Mouse (Mus musculus) frontal cortex, postnatal 25 days (tissue): ENCODE data around the gene Grid1.

Source experiments
- DNase-seq, 2 experiments: peaks; one replicate each; pipeline ENCODE4 v3.0.0; 2022; ENCODE audit warnings: low spot score in 2 of 2

The Grid1 gene

GRCm38 (mm10) chr14:34837145-34837544 lies 17.2 kb downstream of the Grid1 start:
- no peak for DNase-seq

DNA sequence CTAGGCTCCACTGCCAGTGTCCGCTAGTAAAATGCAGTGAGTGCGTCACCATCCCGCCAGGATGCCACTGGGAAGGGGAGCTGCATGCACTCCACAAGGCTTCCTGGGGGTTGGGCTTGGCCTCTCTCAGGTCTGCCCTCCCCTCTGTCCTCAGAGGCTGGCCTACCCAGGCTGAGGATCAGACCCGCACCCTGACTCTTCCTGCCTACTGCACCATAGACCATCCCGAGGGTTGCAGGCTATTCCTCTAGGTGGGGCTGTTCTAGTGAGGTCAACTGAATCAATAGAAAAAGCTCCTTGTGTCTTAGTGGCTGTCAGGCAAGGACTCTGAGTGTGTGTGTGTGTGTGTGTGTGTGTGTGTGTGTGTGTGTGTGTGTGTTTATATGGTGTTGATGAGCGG lies 19.1 kb downstream of the Grid1 start:
- DNase-seq: no peak

- DNase-seq: no peak
Observed at GRCm38 (mm10) chr14:34839898-34840297, 20.0 kb downstream of the Grid1 start.

DNA sequence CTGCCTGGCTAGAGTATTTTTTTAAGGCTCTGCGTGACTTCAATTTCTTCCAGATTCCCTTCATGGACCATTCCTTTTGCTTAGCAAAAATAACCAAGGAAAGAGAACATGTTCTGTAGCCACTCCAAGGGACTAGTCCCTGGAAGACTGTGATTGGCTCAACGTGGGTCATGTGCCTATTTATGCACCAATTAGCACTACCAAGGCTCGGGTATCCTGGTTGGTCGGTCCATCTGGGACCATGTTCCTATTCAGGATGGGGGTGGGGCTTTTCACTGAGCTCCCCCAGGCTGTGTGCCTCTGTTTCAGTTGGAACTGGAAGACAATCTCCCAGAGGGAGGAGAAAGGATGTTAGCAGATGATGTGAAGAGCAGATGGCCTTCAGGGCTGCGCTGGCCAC lies 23.7 kb downstream of the Grid1 start:
- no peak for DNase-seq

- no peak for DNase-seq
Observed at GRCm38 (mm10) chr14:34844166-34844565, 24.3 kb downstream of the Grid1 start.

DNA sequence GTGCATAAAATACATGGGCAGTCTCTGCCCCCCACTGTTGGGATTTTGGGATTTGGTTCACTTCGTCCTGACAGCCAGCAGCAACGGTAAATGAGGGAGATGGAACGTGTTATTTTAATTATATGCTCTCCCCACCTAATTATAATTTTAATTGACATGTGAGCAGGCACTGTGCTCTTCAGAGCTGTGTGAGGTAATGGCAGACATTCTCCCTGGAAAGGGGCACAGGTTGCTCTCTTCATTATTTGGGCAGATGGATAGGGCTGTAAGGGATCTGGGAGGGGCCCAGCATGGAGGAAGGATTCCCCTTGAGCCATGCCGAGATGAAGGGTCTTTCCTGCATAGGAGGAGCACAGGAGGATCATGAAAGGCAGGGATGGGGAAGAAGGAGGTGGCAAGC lies 26.9 kb downstream of the Grid1 start:
- DNase-seq: no peak

- DNase-seq: no peak
Observed at GRCm38 (mm10) chr14:34847625-34848024, 27.7 kb downstream of the Grid1 start.

GRCm38 (mm10) chr14:34860891-34861780 lies 41.2 kb downstream of the Grid1 start:
- no peak for DNase-seq

GRCm38 (mm10) chr14:34867266-34867665 lies 47.4 kb downstream of the Grid1 start:
- DNase-seq: no peak

- DNase-seq: no peak
Observed at GRCm38 (mm10) chr14:34868513-34869260, 48.8 kb downstream of the Grid1 start.

- no peak for DNase-seq
Observed at GRCm38 (mm10) chr14:34879996-34880395, 60.1 kb downstream of the Grid1 start.

GRCm38 (mm10) chr14:34880431-34881421 lies 60.8 kb downstream of the Grid1 start:
- DNase-seq: no peak

GRCm38 (mm10) chr14:34884194-34884593 lies 64.3 kb downstream of the Grid1 start:
- no peak for DNase-seq

DNA sequence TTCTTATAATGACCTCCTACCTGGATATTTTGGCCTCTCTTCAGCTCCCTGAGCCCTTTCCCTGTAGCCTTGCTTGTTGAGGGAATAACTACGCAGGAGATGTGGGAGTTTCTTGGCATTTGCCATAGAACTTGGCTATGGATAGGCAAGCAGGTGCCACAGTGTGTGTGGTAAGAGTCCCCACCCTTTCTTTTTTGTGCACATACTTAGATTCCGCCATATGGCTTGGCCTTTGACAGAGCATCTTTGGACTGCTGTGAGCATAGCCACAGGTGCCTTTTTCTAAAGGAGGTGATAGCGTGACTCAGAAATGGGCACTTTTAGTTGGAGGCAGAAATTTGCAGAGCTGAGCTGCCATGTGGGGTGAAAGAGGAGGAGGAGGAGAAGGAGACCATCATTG lies 64.7 kb downstream of the Grid1 start:
- no peak for DNase-seq

DNA sequence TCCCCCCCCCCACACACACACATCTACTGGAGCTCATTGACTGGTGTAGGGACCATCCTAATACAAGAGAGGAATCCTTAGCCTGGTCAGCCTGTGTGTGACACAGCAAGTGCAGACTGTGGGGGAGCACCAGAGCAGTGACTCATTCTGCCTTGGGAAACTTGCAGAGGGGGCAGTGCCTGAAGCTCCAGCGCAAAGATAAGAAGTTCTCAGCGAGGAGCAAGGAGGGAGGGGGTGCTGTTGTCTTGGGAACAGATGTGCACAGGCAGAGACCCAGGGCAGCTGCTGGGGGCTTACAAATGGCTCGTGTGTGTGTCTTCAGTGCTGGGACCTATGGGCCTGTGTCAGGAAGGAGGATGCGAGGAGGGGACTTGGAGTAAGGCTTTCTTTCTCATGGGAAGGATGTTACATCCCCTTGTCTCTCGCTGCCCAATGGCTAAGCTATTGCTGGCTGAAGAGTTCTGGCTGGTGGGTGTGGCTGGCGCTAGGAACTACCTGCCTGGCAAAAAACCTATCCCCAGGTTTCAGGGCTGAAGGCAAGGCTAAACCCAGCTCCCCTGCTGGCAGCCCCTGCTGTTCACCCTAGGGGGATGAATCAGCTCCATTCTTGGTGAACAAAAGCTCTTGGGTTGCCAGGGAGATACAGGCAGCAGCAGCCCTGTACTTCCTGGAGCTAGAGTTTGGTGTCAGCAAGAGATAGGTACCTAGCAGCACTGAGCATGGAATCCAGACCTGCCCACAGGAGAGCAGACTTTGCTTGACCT lies 72.0 kb downstream of the Grid1 start:
- DNase-seq: no peak

GRCm38 (mm10) chr14:34896253-34896982 lies 76.5 kb downstream of the Grid1 start:
- peak; percentile 42 to 44 for DNase-seq

DNA sequence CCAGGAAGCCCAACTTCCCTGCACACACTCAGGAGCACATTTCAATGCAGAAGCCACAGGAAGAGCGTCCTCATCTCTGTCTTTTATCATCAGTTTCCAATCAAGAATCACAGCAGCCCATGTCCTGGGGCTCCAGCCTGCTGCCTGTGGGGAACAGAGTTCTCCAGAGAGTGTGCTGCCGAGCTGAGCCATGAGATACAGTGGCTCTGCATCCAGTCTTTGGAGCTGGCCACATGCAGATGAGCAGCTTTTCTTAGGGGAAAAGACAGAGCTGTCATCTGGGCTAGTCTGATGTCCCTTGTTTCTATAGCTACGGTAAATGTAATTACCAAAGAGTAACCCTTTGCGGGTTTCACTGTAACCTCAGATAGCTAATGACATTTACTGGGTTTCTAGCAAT lies 83.9 kb downstream of the Grid1 start:
- DNase-seq: no peak

DNA sequence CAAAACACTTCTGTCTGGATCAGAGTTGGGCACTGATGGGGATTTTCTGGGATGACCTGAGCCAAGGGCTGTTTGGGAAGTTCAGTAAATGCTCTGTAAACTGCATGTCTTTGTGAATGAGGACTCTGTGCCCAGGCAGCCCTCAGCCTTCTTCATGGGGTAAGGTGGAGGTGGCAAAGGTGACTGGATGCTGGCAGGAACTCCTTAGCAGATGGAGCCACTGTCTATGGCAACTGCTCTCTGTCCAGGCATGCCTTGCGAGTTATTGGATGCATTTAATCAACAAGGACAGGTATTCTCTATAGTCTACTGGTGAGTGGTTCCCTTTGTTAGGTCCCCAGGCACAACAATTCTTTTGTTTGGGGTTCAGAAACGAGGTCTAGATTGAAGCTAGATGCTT lies 85.8 kb downstream of the Grid1 start:
- no peak for DNase-seq

DNA sequence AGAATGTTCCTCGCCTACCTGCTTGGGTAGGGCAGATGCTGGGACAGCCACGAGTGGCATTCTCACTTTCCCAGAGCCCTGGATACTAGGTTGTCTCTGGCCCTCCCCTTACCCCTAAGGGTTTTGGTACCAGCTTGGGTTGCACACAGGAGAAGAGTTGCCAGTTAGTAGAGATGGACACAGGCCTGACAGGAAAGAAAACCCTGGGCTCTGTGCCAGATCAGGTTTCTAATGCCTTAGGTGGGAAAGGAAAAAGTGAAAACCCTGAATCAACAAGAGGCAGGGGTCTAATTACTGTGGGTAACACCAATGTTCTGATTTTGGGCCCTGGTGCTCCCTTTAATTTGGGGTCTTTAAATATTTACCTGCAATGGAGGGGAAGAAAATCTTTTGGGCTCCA lies 88.5 kb downstream of the Grid1 start:
- no peak for DNase-seq

- DNase-seq: no peak
Observed at GRCm38 (mm10) chr14:34908804-34909203, 88.9 kb downstream of the Grid1 start.
